Mouse (Mus musculus): Measurements from ENCODE around the gene Kitl. TPM values are rescaled to one million over a fixed set of nuclear protein-coding genes. Genes with fewer than 3 reads are reported as not detected.
A peak's percentile ranks its signal among the peaks of the same experiment; 100 is the strongest.

Kitl gene
- 57.5 and 60.4 TPM in 2 replicates for polyA plus RNA-seq (2014; fragmentation: Nextera tagmentation; extraction: Ambion mirVana)

DNA sequence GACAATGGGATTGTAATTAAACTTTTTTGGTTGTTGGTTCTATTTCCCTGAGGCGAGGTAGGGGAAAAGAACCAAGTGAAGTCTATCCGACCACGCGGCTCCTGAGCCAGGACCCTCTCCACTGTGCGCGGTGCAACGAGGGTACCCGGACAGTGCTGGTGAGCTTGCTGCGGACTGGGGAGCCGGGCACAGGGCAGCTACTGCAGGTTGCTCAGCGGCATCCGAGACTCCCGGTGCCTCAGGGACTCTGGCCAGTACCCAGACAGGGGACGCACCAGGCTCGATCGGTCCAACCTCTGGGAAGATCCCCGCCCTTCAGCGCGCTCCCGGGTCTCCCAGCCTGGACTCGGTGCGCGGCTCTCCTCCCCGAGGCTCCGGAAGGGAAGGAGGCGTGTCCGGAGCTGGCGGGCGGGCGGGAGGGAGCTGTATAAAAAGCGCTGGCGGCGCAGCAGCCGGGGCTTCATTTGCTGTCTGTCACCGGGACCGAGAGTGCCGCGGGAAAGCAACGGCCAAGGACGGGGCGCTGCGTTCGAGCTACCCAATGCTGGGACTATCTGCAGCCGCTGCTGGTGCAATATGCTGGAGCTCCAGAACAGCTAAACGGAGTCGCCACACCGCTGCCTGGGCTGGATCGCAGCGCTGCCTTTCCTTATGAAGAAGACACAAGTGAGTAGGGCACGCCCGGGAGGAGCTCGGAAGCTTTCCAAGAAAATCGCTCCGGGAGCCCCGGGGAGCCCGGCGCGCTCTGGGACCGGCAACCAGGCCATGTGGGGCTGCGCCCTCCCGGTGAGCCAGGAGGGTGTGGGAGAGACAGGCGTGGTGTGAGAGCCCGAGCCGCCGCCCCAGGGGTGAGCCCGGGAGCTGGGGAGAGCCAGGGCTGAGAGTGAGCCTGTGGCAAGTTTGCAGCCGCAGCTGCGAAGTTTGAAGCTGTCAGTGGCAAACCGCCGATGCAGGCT, at the start of gene Kitl:
Gene Kitl, plus strand, starts transcription at position 261 of the 956 bp plus-strand sequence.
- DNase-seq (peak; percentile 91), ATAC-seq (ENCODE audit: insufficient read depth) (peak; percentile 89)
- Histone ChIP-seq H3K27ac (ENCODE audit: low read depth) (peak within 1 kb of the TSS; percentile 91), H3K36me3 (ENCODE audit: insufficient read depth) (no peaks in the 10 kb centered on the region), H3K27me3 (ENCODE audit: insufficient read depth, low read length) (no peaks in the 10 kb centered on the region), H3K4me3 (ENCODE audit: low read depth, low read length) (peak within 1 kb of the TSS; percentile 78), H3K4me2 (peak within 1 kb of the TSS; percentile 82), H3K9ac (peak within 1 kb of the TSS; percentile 82), H3K9me3 (ENCODE audit: low read depth, low read length) (no peaks in the 10 kb centered on the region), H3K4me1 (ENCODE audit: insufficient read depth) (peaks cover 19% of the 10 kb centered on the region; the same call in 1 of the 2 replicates)
- whole genome bisulfite sequencing: under 1% methylated on average over 68 of the region's 70 CpGs
- no peak for TF ChIP-seq CTCF (IDR thresholded peaks at IDR 0.05; ENCODE audit: low read depth)

GRCm38 (mm10) chr10:99972866-99973265, 42.6 kb upstream of the Kitl start:
- no peak overlapping the region for H3K4me2 ChIP-seq
- no peak for TF ChIP-seq CTCF (IDR thresholded peaks at IDR 0.05; ENCODE audit: low read depth)
- no peaks in the 10 kb centered on the region for H3K27me3 ChIP-seq (ENCODE audit: insufficient read depth, low read length)
- no peak overlapping the region for H3K27ac ChIP-seq (ENCODE audit: low read depth)
- no peaks in the 10 kb centered on the region for H3K36me3 ChIP-seq (ENCODE audit: insufficient read depth)
- no peak for DNase-seq
- WGBS: 67% methylated on average over 8 of the region's 8 CpGs
- no peak overlapping the region for H3K4me3 ChIP-seq (ENCODE audit: low read depth, low read length)
- H3K9ac ChIP-seq: no peak overlapping the region
- no peak for ATAC-seq (ENCODE audit: insufficient read depth)
- no peaks in the 10 kb centered on the region for H3K4me1 ChIP-seq (ENCODE audit: insufficient read depth)
- H3K9me3 ChIP-seq (ENCODE audit: low read depth, low read length): no peaks in the 10 kb centered on the region

DNA sequence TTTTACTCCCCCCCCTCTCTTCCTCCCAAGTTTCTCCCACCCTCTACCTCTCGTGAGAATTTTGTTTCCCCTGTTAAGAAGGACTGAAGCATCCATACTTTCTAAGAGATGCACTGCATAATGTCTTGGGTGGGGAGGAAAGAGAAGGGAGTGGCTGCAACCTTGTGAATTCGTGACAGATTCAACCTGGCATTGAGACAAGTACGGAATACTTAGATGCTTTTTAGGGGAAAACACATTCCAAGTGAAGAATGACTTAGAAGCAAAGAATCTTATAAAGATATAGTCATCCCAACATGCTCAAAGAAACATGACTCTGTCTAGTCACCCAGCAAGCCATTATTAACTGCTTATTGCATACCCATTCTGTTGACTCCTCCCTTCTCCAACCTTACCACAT, 35.3 kb upstream of the Kitl start:
- Histone ChIP-seq H3K4me2 (no peak overlapping the region), H3K4me1 (ENCODE audit: insufficient read depth) (no peaks in the 10 kb centered on the region), H3K9ac (no peak overlapping the region), H3K27ac (ENCODE audit: low read depth) (no peak overlapping the region), H3K4me3 (ENCODE audit: low read depth, low read length) (no peak overlapping the region), H3K36me3 (ENCODE audit: insufficient read depth) (no peaks in the 10 kb centered on the region), H3K9me3 (ENCODE audit: low read depth, low read length) (no peaks in the 10 kb centered on the region), H3K27me3 (ENCODE audit: insufficient read depth, low read length) (no peaks in the 10 kb centered on the region)
- WGBS: 72% methylated on average over 3 of the region's 3 CpGs
- DNase-seq (no peak), ATAC-seq (ENCODE audit: insufficient read depth) (no peak)
- TF ChIP-seq CTCF (IDR thresholded peaks at IDR 0.05; ENCODE audit: low read depth): no peak

DNA sequence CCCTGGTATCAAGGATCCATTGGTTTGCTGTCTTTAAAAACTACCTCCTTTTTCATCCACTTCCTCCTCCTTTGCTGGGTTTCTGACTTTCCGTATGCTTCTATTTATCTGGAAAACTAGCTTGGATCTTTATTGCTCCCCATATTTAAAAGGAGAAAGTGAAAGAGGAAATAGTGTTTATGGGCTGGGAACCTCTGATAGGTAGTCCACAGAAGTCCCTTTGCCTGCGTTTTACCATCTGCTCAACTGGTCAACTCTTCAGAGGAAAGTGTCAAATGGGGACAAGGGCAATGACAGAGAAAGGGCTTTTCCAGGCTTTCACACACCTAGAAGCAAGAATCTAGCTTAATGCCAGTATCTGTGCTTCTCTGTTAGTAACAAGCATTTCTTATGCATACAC, 34.5 kb upstream of the Kitl start:
- H3K9me3 ChIP-seq (ENCODE audit: low read depth, low read length): no peaks in the 10 kb centered on the region
- ATAC-seq (ENCODE audit: insufficient read depth): no peak
- no peak overlapping the region for H3K4me2 ChIP-seq
- no peaks in the 10 kb centered on the region for H3K4me1 ChIP-seq (ENCODE audit: insufficient read depth)
- H3K4me3 ChIP-seq (ENCODE audit: low read depth, low read length): no peak overlapping the region
- H3K27me3 ChIP-seq (ENCODE audit: insufficient read depth, low read length): no peaks in the 10 kb centered on the region
- 76% methylated on average over 2 of the region's 2 CpGs for WGBS
- TF ChIP-seq CTCF (IDR thresholded peaks at IDR 0.05; ENCODE audit: low read depth): no peak
- H3K27ac ChIP-seq (ENCODE audit: low read depth): no peak overlapping the region
- H3K36me3 ChIP-seq (ENCODE audit: insufficient read depth): no peaks in the 10 kb centered on the region
- no peak for DNase-seq
- no peak overlapping the region for H3K9ac ChIP-seq

GRCm38 (mm10) chr10:99981887-99982286, 33.5 kb upstream of the Kitl start:
- ATAC-seq (ENCODE audit: insufficient read depth) (no peak), DNase-seq (no peak)
- no peaks in the 10 kb centered on the region for H3K36me3 ChIP-seq (ENCODE audit: insufficient read depth)
- H3K4me2 ChIP-seq: no peak overlapping the region
- no peaks in the 10 kb centered on the region for H3K9me3 ChIP-seq (ENCODE audit: low read depth, low read length)
- WGBS: 74% methylated on average over 5 of the region's 5 CpGs
- H3K27me3 ChIP-seq (ENCODE audit: insufficient read depth, low read length): no peaks in the 10 kb centered on the region
- no peak for TF ChIP-seq CTCF (IDR thresholded peaks at IDR 0.05; ENCODE audit: low read depth)
- no peak overlapping the region for H3K9ac ChIP-seq
- 0 out of 2 replicates have a peak, but pooled peaks cover under 1% of the 10 kb centered on the region for H3K4me1 ChIP-seq (ENCODE audit: insufficient read depth)
- no peak overlapping the region for H3K4me3 ChIP-seq (ENCODE audit: low read depth, low read length)
- no peak overlapping the region for H3K27ac ChIP-seq (ENCODE audit: low read depth)

DNA sequence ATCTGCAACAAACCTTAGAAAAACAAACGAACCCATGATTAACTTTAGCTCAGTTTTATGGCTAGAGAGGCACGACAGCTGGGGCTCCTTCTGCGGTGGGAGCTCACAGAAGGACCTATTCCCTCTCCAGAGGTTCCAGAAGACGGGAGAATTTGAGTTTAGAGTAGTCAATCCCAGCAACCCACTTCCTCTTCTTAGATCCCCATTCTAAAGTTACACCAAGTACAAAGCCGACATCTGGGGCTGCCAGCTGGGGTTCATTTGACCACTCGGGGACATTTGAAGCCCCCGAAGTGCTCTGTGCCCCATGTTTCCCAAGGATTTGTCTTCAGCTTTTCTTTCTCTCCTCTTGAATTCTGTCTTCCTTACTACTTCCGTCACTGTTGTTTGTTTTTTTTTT, 28.7 kb upstream of the Kitl start:
- no peak overlapping the region for H3K4me3 ChIP-seq (ENCODE audit: low read depth, low read length)
- H3K9ac ChIP-seq: no peak overlapping the region
- no peaks in the 10 kb centered on the region for H3K36me3 ChIP-seq (ENCODE audit: insufficient read depth)
- ATAC-seq (ENCODE audit: insufficient read depth): no peak
- peak; percentile 31 for DNase-seq
- 41% methylated on average over 8 of the region's 8 CpGs for WGBS
- TF ChIP-seq CTCF (IDR thresholded peaks at IDR 0.05; ENCODE audit: low read depth): no peak
- H3K27me3 ChIP-seq (ENCODE audit: insufficient read depth, low read length): no peaks in the 10 kb centered on the region
- no peaks in the 10 kb centered on the region for H3K9me3 ChIP-seq (ENCODE audit: low read depth, low read length)
- H3K27ac ChIP-seq (ENCODE audit: low read depth): no peak overlapping the region
- peak overlapping the region; percentile 32 for H3K4me2 ChIP-seq
- 0 out of 2 replicates have a peak, but pooled peaks cover 3% of the 10 kb centered on the region for H3K4me1 ChIP-seq (ENCODE audit: insufficient read depth)

DNA sequence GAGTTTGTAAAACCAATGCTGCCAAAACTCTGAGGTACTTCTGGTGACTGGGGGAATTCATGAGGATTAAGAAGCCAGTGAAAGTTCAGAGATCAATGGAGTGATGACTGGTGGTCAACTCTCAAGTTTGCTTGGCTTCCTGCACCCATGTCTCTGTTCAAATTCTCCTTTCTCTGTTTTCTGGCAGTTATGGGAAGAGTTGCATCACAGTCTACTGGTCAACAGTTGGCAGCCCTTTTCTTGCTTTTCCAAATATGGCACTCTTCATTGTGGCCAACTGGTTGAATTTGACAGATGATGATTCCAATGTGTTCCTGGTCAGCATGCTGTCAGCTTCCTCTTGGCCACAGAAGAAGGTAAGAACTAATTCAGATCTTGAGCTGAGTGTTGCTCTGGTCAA, 25.7 kb upstream of the Kitl start:
- Histone ChIP-seq H3K4me3 (ENCODE audit: low read depth, low read length) (no peak overlapping the region), H3K9ac (no peak overlapping the region), H3K4me1 (ENCODE audit: insufficient read depth) (peaks cover 5% of the 10 kb centered on the region; the same call in 1 of the 2 replicates), H3K4me2 (no peak overlapping the region), H3K27me3 (ENCODE audit: insufficient read depth, low read length) (no peaks in the 10 kb centered on the region), H3K9me3 (ENCODE audit: low read depth, low read length) (no peaks in the 10 kb centered on the region), H3K27ac (ENCODE audit: low read depth) (no peak overlapping the region), H3K36me3 (ENCODE audit: insufficient read depth) (no peaks in the 10 kb centered on the region)
- DNase-seq (no peak), ATAC-seq (ENCODE audit: insufficient read depth) (no peak)
- no peak for TF ChIP-seq CTCF (IDR thresholded peaks at IDR 0.05; ENCODE audit: low read depth)

Measured in lung, embryonic 14.5 days (tissue).